Mouse (Mus musculus) midbrain, embryonic 14.5 days (tissue): Measurements from ENCODE around the gene Aebp2. TPM values are rescaled to one million over a fixed set of nuclear protein-coding genes. Genes with fewer than 3 reads are reported as not detected.
A peak's percentile ranks its signal among the peaks of the same experiment; 100 is the strongest.
"Not testable (repeated sequence)": the region's sequence is repeated elsewhere in the genome, so short reads cannot be mapped to it uniquely, and the experiment has no call there.

Experiments used
- ATAC-seq: fragments of 200-750 bp; cut with Nextera tagmentation; 2 replicates; pipeline ENCODE4 v1.8.0; 2017; ENCODE audit warnings: moderate number of reproducible peaks, moderate library complexity; ENCODE audit not compliant: low FRiP score, low TSS enrichment
- DNase-seq: peaks from one replicate; pipeline ENCODE4 v3.0.0-alpha.2; 2015
- H3K27ac ChIP-seq: fragments of 300-500 bp; sonication (generic); replicated peaks from 2 replicates; pipeline ENCODE4 v1.5.1; 2014; ENCODE audit warnings: mild to moderate bottlenecking, low read depth, low read length, moderate library complexity
- H3K27me3 ChIP-seq: fragments of 300-500 bp; sonication (generic); 2 replicates; pipeline ENCODE4 v1.6.1; 2014; ENCODE audit warnings: low read length, control low read depth, mixed read lengths; ENCODE audit not compliant: control insufficient read depth, insufficient read depth
- H3K36me3 ChIP-seq: fragments of 300-500 bp; sonication (generic); 2 replicates; pipeline ENCODE4 v1.6.1; 2014; ENCODE audit warnings: low read length, control low read depth; ENCODE audit not compliant: control insufficient read depth, insufficient read depth
- H3K4me1 ChIP-seq: fragments of 300-500 bp; sonication (generic); 2 replicates; pipeline ENCODE4 v1.6.1; 2014; ENCODE audit warnings: mild to moderate bottlenecking, antibody characterized with exemption, low read length, control low read depth; ENCODE audit not compliant: control insufficient read depth, insufficient read depth
- H3K4me2 ChIP-seq: fragments of 300-500 bp; sonication (generic); 2 replicates; pipeline ENCODE4 v1.6.1; 2014; ENCODE audit warnings: mild to moderate bottlenecking, low read length, moderate library complexity
- H3K4me3 ChIP-seq: fragments of 300-500 bp; sonication (generic); replicated peaks from 2 replicates; pipeline ENCODE4 v1.5.1; 2014; ENCODE audit warnings: low read depth, low read length
- H3K9ac ChIP-seq: fragments of 300-500 bp; sonication (generic); replicated peaks from 2 replicates; pipeline ENCODE4 v1.6.1; 2014; ENCODE audit warnings: mild to moderate bottlenecking, low read length, moderate library complexity
- H3K9me3 ChIP-seq: fragments of 300-500 bp; sonication (generic); 2 replicates; pipeline ENCODE4 v1.6.1; 2016; ENCODE audit warnings: low read length, control low read depth, mixed read lengths; ENCODE audit not compliant: control insufficient read depth
- WGBS: fragments of 180-500 bp; shearing (Covaris S2); extraction: QIAGEN DNeasy Blood & Tissue Kit; methylation state at CpG from one replicate; pipeline ENCODE4 v1.1.7; 2014; 5-methylcytosine and 5-hydroxymethylcytosine counted together
- polyA plus RNA-seq: library from polyadenylated mRNA; unstranded; fragments of >200 nt; fragmentation: Nextera tagmentation; extraction: Ambion mirVana; gene quantifications from 2 replicates; pipeline ENCODE4 v1.2.1, GENCODE M21; 2014

Gene Aebp2
- 14.2 and 15.9 TPM in 2 replicates for polyA plus RNA-seq

- Histone ChIP-seq H3K27me3 (no peaks in the 10 kb centered on the region), H3K4me2 (peak within 1 kb of the TSS; percentile 84), H3K36me3 (no peaks in the 10 kb centered on the region), H3K9ac (peak within 1 kb of the TSS; percentile 99), H3K9me3 (no peaks in the 10 kb centered on the region), H3K4me3 (peak within 1 kb of the TSS; percentile 99), H3K27ac (peak within 1 kb of the TSS; percentile 98), H3K4me1 (peaks cover 31% of the 10 kb centered on the region)
- no peak for DNase-seq
- no peak for ATAC-seq
- 52% methylated on average over 30 of the region's 30 CpGs for WGBS
Observed at GRCm38 (mm10) chr6:140622391-140623225, at the start of gene Aebp2. Gene Aebp2, plus strand, starts transcription at chr6:140622663.

- H3K9ac ChIP-seq = no peak overlapping the region
- H3K4me3 ChIP-seq = no peak overlapping the region
- H3K4me1 ChIP-seq = no peaks in the 10 kb centered on the region
- no peak overlapping the region for H3K27ac ChIP-seq
- H3K36me3 ChIP-seq = peaks cover 75% of the 10 kb centered on the region
- H3K27me3 ChIP-seq = no peaks in the 10 kb centered on the region
- 96% methylated on average over 3 of the region's 3 CpGs for WGBS
- DNase-seq = no peak
- no peak overlapping the region for H3K4me2 ChIP-seq
- ATAC-seq = no peak
- no peaks in the 10 kb centered on the region for H3K9me3 ChIP-seq
Observed at GRCm38 (mm10) chr6:140574943-140575342, 47.5 kb upstream of the Aebp2 start.

GRCm38 (mm10) chr6:140576133-140576532 is 46.3 kb upstream of the Aebp2 start:
- peaks cover 70% of the 10 kb centered on the region for H3K36me3 ChIP-seq

GRCm38 (mm10) chr6:140576961-140577821 is 45.3 kb upstream of the Aebp2 start:
- WGBS = 70% methylated on average over 18 of the region's 18 CpGs
- H3K27ac ChIP-seq = no peak overlapping the region
- peaks cover 68% of the 10 kb centered on the region for H3K36me3 ChIP-seq
- no peak for ATAC-seq
- no peaks in the 10 kb centered on the region for H3K4me1 ChIP-seq
- H3K27me3 ChIP-seq = no peaks in the 10 kb centered on the region
- no peak overlapping the region for H3K4me3 ChIP-seq
- no peak overlapping the region for H3K9ac ChIP-seq
- no peak overlapping the region for H3K4me2 ChIP-seq
- no peaks in the 10 kb centered on the region for H3K9me3 ChIP-seq
- no peak for DNase-seq

More at GRCm38 (mm10) chr6:140576133-140576532, 46.3 kb upstream of the Aebp2 start:
- DNase-seq = no peak
- Histone ChIP-seq H3K4me1 (no peaks in the 10 kb centered on the region), H3K4me3 (no peak overlapping the region), H3K9ac (no peak overlapping the region), H3K27me3 (no peaks in the 10 kb centered on the region), H3K27ac (no peak overlapping the region), H3K9me3 (no peaks in the 10 kb centered on the region), H3K4me2 (no peak overlapping the region)
- no peak for ATAC-seq
- WGBS = 89% methylated on average over 8 of the region's 8 CpGs

- peaks cover 68% of the 10 kb centered on the region for H3K36me3 ChIP-seq
Observed at GRCm38 (mm10) chr6:140577822-140578170, 44.7 kb upstream of the Aebp2 start.

GRCm38 (mm10) chr6:140578985-140579384 is 43.5 kb upstream of the Aebp2 start:
- not testable (repeated sequence) for H3K27ac ChIP-seq, H3K4me1 ChIP-seq, H3K4me2 ChIP-seq, H3K9ac ChIP-seq, H3K9me3 ChIP-seq, ATAC-seq, H3K4me3 ChIP-seq, H3K27me3 ChIP-seq, DNase-seq
- H3K36me3 ChIP-seq = peaks cover 66% of the 10 kb centered on the region

More at GRCm38 (mm10) chr6:140577822-140578170, 44.7 kb upstream of the Aebp2 start:
- DNase-seq (no peak), ATAC-seq (no peak)
- Histone ChIP-seq H3K9me3 (no peaks in the 10 kb centered on the region), H3K4me1 (no peaks in the 10 kb centered on the region), H3K27me3 (no peaks in the 10 kb centered on the region), H3K9ac (no peak overlapping the region), H3K27ac (no peak overlapping the region), H3K4me3 (no peak overlapping the region), H3K4me2 (no peak overlapping the region)
- 93% methylated on average over 4 of the region's 4 CpGs for WGBS

- Histone ChIP-seq H3K9me3 (no peaks in the 10 kb centered on the region), H3K9ac (no peak overlapping the region), H3K4me2 (no peak overlapping the region), H3K27me3 (no peaks in the 10 kb centered on the region), H3K4me3 (no peak overlapping the region), H3K4me1 (no peaks in the 10 kb centered on the region), H3K27ac (no peak overlapping the region), H3K36me3 (peaks cover 61% of the 10 kb centered on the region)
- WGBS = 87% methylated on average over 4 of the region's 4 CpGs
- ATAC-seq = no peak
- DNase-seq = no peak
Observed at GRCm38 (mm10) chr6:140580170-140580569, 42.3 kb upstream of the Aebp2 start.

- Histone ChIP-seq H3K9ac (no peak overlapping the region), H3K9me3 (no peaks in the 10 kb centered on the region), H3K36me3 (peaks cover 78% of the 10 kb centered on the region), H3K4me2 (no peak overlapping the region), H3K4me1 (no peaks in the 10 kb centered on the region), H3K4me3 (no peak overlapping the region), H3K27ac (no peak overlapping the region), H3K27me3 (no peaks in the 10 kb centered on the region)
- WGBS = 88% methylated on average over 8 of the region's 8 CpGs
- DNase-seq = no peak
- no peak; the same call in 1 of the 2 replicates for ATAC-seq
Observed at GRCm38 (mm10) chr6:140586714-140587259, 35.7 kb upstream of the Aebp2 start.
